Mouse (Mus musculus) small intestine, adult 2 months (tissue): ENCODE data around the gene Slc9a7. TPM values are rescaled to one million over a fixed set of nuclear protein-coding genes. Genes with fewer than 3 reads are reported as not detected.

ENCODE experiments used
- H3K27ac ChIP-seq: fragments of 200-500 bp; 2 replicates; pipeline ENCODE4 v1.5.1; 2012; ENCODE audit warnings: low read depth, low read length, control low read depth, inconsistent platforms; ENCODE audit not compliant: insufficient read depth
- H3K27me3 ChIP-seq: fragments of 200-500 bp; 2 replicates; pipeline ENCODE4 v1.6.1; 2012; ENCODE audit warnings: mild to moderate bottlenecking, moderate library complexity, low read length, inconsistent platforms; ENCODE audit not compliant: control insufficient read depth, insufficient read depth
- H3K36me3 ChIP-seq: fragments of 200-500 bp; 2 replicates; pipeline ENCODE4 v1.6.1; 2012; ENCODE audit warnings: mild to moderate bottlenecking, low read length, control low read depth, inconsistent platforms; ENCODE audit not compliant: control insufficient read depth, insufficient read depth
- H3K4me1 ChIP-seq: fragments of 200-500 bp; 2 replicates; pipeline ENCODE4 v1.6.1; 2012; ENCODE audit warnings: low read length, inconsistent platforms, mixed read lengths; ENCODE audit not compliant: control insufficient read depth, insufficient read depth, insufficient read length
- H3K4me3 ChIP-seq: fragments of 200-500 bp; 2 replicates; pipeline ENCODE4 v1.5.1; 2012; ENCODE audit warnings: low read depth, mild to moderate bottlenecking, control low read depth, inconsistent platforms, low read length, moderate library complexity
- CTCF ChIP-seq: fragments of 200-500 bp; IDR thresholded peaks from 2 replicates; pipeline ENCODE4 v1.5.1; 2012; ENCODE audit warnings: low read depth, mild to moderate bottlenecking, control low read depth, inconsistent platforms, low read length, moderate library complexity, mixed read lengths; ENCODE audit not compliant: insufficient replicate concordance, insufficient read length; ENCODE audit errors: extremely low read depth
- POLR2A ChIP-seq: fragments of 200-500 bp; IDR thresholded peaks from 2 replicates; pipeline ENCODE4 v1.6.1; 2012; ENCODE audit warnings: low read depth, mild to moderate bottlenecking, control low read depth, inconsistent platforms, low read length, moderate library complexity
- WGBS: fragments of 180-500 bp; shearing (Covaris S2); methylation state at CpG from one replicate; pipeline ENCODE4 v1.1.7; 2018; 5-methylcytosine and 5-hydroxymethylcytosine counted together
- polyA plus RNA-seq: library from polyadenylated mRNA; depleted of rRNA; stranded (reverse); fragments of >200 nt; gene quantifications from 2 replicates; pipeline ENCODE4 v1.2.3, GENCODE M21; 2012

Gene Slc9a7
- polyA plus RNA-seq, 1 experiment = 0.57 TPM

GRCm38 (mm10) chrX:20228102-20228501 lies 63.5 kb downstream of the Slc9a7 start:
- H3K27ac ChIP-seq = no peak overlapping the region

GRCm38 (mm10) chrX:20221486-20221885 lies 70.1 kb downstream of the Slc9a7 start:
- TF ChIP-seq POLR2A = no peak
- no peak for TF ChIP-seq CTCF
- Histone ChIP-seq H3K36me3 (no peaks in the 10 kb centered on the region), H3K4me3 (no peak overlapping the region), H3K27ac (no peak overlapping the region), H3K4me1 (no peaks in the 10 kb centered on the region), H3K27me3 (no peaks in the 10 kb centered on the region)
- WGBS = 84% methylated on average over 2 of the region's 2 CpGs

More at GRCm38 (mm10) chrX:20228102-20228501, 63.5 kb downstream of the Slc9a7 start:
- no peak overlapping the region for H3K4me3 ChIP-seq
- H3K36me3 ChIP-seq = no peaks in the 10 kb centered on the region
- H3K4me1 ChIP-seq = no peaks in the 10 kb centered on the region
- TF ChIP-seq CTCF = no peak
- no peak for TF ChIP-seq POLR2A
- H3K27me3 ChIP-seq = no peaks in the 10 kb centered on the region

- no peak overlapping the region for H3K4me3 ChIP-seq
- H3K27me3 ChIP-seq = no peaks in the 10 kb centered on the region
- H3K27ac ChIP-seq = no peak overlapping the region
- TF ChIP-seq POLR2A (no peak), CTCF (no peak)
- no peaks in the 10 kb centered on the region for H3K4me1 ChIP-seq
- no peaks in the 10 kb centered on the region for H3K36me3 ChIP-seq
- 69% methylated on average over 3 of the region's 3 CpGs for WGBS
Observed at GRCm38 (mm10) chrX:20185616-20186015, 106.0 kb downstream of the Slc9a7 start.

- TF ChIP-seq CTCF (no peak), POLR2A (no peak)
- Histone ChIP-seq H3K4me3 (no peak overlapping the region), H3K27me3 (no peaks in the 10 kb centered on the region), H3K36me3 (no peaks in the 10 kb centered on the region), H3K27ac (no peak overlapping the region), H3K4me1 (no peaks in the 10 kb centered on the region)
- 90% methylated on average over 1 of the region's 1 CpGs for WGBS
Observed at GRCm38 (mm10) chrX:20176792-20177191, 114.8 kb downstream of the Slc9a7 start.

GRCm38 (mm10) chrX:20168430-20168829 lies 123.2 kb downstream of the Slc9a7 start:
- Histone ChIP-seq H3K4me1 (no peaks in the 10 kb centered on the region), H3K4me3 (no peak overlapping the region), H3K27me3 (no peaks in the 10 kb centered on the region), H3K27ac (no peak overlapping the region), H3K36me3 (no peaks in the 10 kb centered on the region)
- TF ChIP-seq POLR2A (no peak), CTCF (no peak)

- WGBS = 55% methylated on average over 3 of the region's 3 CpGs
- no peak overlapping the region for H3K27ac ChIP-seq
- H3K4me3 ChIP-seq = no peak overlapping the region
- no peaks in the 10 kb centered on the region for H3K36me3 ChIP-seq
- H3K4me1 ChIP-seq = no peaks in the 10 kb centered on the region
- no peaks in the 10 kb centered on the region for H3K27me3 ChIP-seq
- TF ChIP-seq CTCF (no peak), POLR2A (no peak)
Observed at GRCm38 (mm10) chrX:20164984-20165383, 126.6 kb downstream of the Slc9a7 start.

- H3K27ac ChIP-seq = no peak overlapping the region
- WGBS = 21% methylated on average over 4 of the region's 4 CpGs
- TF ChIP-seq POLR2A (no peak), CTCF (peak; percentile 47; the same call in 1 of the 2 replicates)
- no peaks in the 10 kb centered on the region for H3K4me1 ChIP-seq
- no peaks in the 10 kb centered on the region for H3K27me3 ChIP-seq
- H3K36me3 ChIP-seq = no peaks in the 10 kb centered on the region
- H3K4me3 ChIP-seq = no peak overlapping the region
Observed at GRCm38 (mm10) chrX:20162322-20162711, 129.3 kb downstream of the Slc9a7 start.

- no peak overlapping the region for H3K27ac ChIP-seq
- TF ChIP-seq POLR2A (no peak), CTCF (no peak)
- H3K27me3 ChIP-seq = no peaks in the 10 kb centered on the region
- WGBS = 41% methylated on average over 9 of the region's 9 CpGs
- H3K36me3 ChIP-seq = no peaks in the 10 kb centered on the region
- H3K4me1 ChIP-seq = no peaks in the 10 kb centered on the region
- H3K4me3 ChIP-seq = no peak overlapping the region
Observed at GRCm38 (mm10) chrX:20161687-20162321, 129.8 kb downstream of the Slc9a7 start.
